Mouse (Mus musculus) liver, adult 2 months (tissue): ENCODE data around the gene Zdhhc1.

ENCODE experiments used
- CTCF ChIP-seq: fragments of 200-500 bp; IDR thresholded peaks from 2 replicates; pipeline ENCODE4 v1.5.1; 2011; ENCODE audit warnings: low read depth, low read length, control low read depth
- POLR2A ChIP-seq: fragments of 200-500 bp; IDR thresholded peaks from 2 replicates; pipeline ENCODE4 v1.6.1; 2011; ENCODE audit warnings: low read length, control low read depth; ENCODE audit not compliant: insufficient read depth; ENCODE audit errors: extremely low read depth

DNA sequence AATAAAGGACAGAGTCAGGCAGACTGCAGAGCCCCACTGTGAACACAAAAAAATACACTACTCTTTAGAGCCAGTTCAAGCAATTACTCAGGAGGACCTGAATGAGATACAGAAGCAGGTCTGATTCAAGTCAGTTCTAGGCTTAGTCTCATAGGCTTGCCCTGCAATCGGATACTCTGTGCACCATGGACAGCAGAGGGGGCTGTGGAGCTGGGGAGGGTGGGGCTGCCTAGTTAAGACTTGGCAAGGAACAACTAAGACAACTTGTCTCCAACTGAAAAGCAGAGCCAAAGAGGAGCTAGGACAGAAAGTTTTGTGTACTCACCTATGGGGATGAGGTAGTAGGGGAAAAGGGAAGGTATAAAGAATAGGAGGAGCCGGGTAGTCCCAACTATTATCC is 35.1 kb upstream of the Zdhhc1 start:
- TF ChIP-seq POLR2A, result no peak
- TF ChIP-seq CTCF, result peak; percentile 77
